ENCODE assay signal across 11 mouse cellular contexts in genomic region chr12:82374020-82374419, GRCm38 (mm10).
DNase-seq lines count a peak whose midpoint lies in the region; ATAC-seq and TF ChIP-seq lines count a peak whose summit lies in the region.
"Had no signal": no experiment of that assay in that cellular context is flagged by ENCODE, and none has a peak within 500 bp of the region (broad histone marks: within the 10 kb centered on the region; RNA-seq: fewer than 3 reads in every experiment).

No protein-coding gene starts in this region.

- H3K27me3 ChIP-seq in heart, embryonic 14.5 days (ENCODE audit: control insufficient read depth, insufficient read depth, low read length), result no peaks in the 10 kb centered on the region
- H3K27me3 ChIP-seq in lung, embryonic 15.5 days, result no peaks in the 10 kb centered on the region
- H3K27me3 ChIP-seq in embryonic facial prominence, embryonic 15.5 days, result no peaks in the 10 kb centered on the region
- no peaks in the 10 kb centered on the region for H3K27me3 ChIP-seq in limb, embryonic 14.5 days (ENCODE audit: control insufficient read depth, insufficient read depth, low read length)

- H3K4me2 ChIP-seq in heart, embryonic 14.5 days (ENCODE audit: low read length), result no peak overlapping the region
- H3K4me2 ChIP-seq in lung, embryonic 15.5 days, result no peak overlapping the region
- H3K4me2 ChIP-seq in embryonic facial prominence, embryonic 15.5 days (replicated peaks), result no peak overlapping the region
- H3K4me2 ChIP-seq in limb, embryonic 14.5 days (replicated peaks; ENCODE audit: low read depth, low read length, severe bottlenecking), result no peak overlapping the region

- H3K27ac ChIP-seq in heart, embryonic 14.5 days (replicated peaks in 1 of 2; ENCODE audit: control insufficient read depth in 1 of 2, insufficient read depth in 1 of 2, low read depth in 2 of 2, low read length in 2 of 2), result peak overlapping the region; percentile 74 to 76
- H3K27ac ChIP-seq in lung, embryonic 15.5 days, result peak overlapping the region; percentile 45
- peak overlapping the region; percentile 24; the same call in 1 of the 2 replicates for H3K27ac ChIP-seq in embryonic facial prominence, embryonic 15.5 days (replicated peaks)
- peak overlapping the region; percentile 80 for H3K27ac ChIP-seq in limb, embryonic 14.5 days (replicated peaks; ENCODE audit: low read depth, low read length)

- no peak overlapping the region for H3K9ac ChIP-seq in heart, embryonic 14.5 days (ENCODE audit: low read length)
- H3K9ac ChIP-seq in lung, embryonic 15.5 days, result no peak overlapping the region
- no peak overlapping the region for H3K9ac ChIP-seq in embryonic facial prominence, embryonic 15.5 days
- H3K9ac ChIP-seq in limb, embryonic 14.5 days (ENCODE audit: low read depth, low read length, severe bottlenecking), result no peak overlapping the region

- H3K4me3 ChIP-seq in heart, embryonic 14.5 days (ENCODE audit: control insufficient read depth in 1 of 2, insufficient read depth in 1 of 2, low read depth in 1 of 2, low read length in 2 of 2), result no peak overlapping the region
- no peak overlapping the region for H3K4me3 ChIP-seq in lung, embryonic 15.5 days
- H3K4me3 ChIP-seq in embryonic facial prominence, embryonic 15.5 days (replicated peaks), result no peak overlapping the region
- H3K4me3 ChIP-seq in limb, embryonic 14.5 days (replicated peaks; ENCODE audit: low read length), result no peak overlapping the region

- no peak for TF ChIP-seq POLR2A in limb, embryonic 14.5 days (IDR thresholded peaks at IDR 0.05; ENCODE audit: borderline replicate concordance, extremely low read depth, insufficient read depth, insufficient read length)

- ATAC-seq in heart, embryonic 14.5 days (ENCODE audit: insufficient number of reproducible peaks, insufficient read depth, low FRiP score, low read depth), result no peak
- peak; percentile 57; the same call in 1 of the 2 replicates for ATAC-seq in lung, embryonic 15.5 days (ENCODE audit: borderline replicate concordance, extremely low read depth, low FRiP score, low TSS enrichment)
- no peak for ATAC-seq in embryonic facial prominence, embryonic 15.5 days (ENCODE audit: insufficient number of reproducible peaks, low FRiP score, low TSS enrichment, low read depth)
- ATAC-seq in limb, embryonic 14.5 days (ENCODE audit: low FRiP score, low read depth), result no peak; the same call in 1 of the 2 replicates

- no peak for DNase-seq in heart, postnatal 25 days (ENCODE audit: low spot score)
- DNase-seq in lung, postnatal 10 days, result no peak
- peak; percentile 38 for DNase-seq in limb, embryonic 14.5 days (ENCODE audit: low spot score)
- DNase-seq in right cerebral cortex, adult 2 months (ENCODE audit: low spot score in 2 of 2), result no peak
- no peak for DNase-seq in spleen, postnatal 14 days (ENCODE audit: low spot score in 2 of 2)
- DNase-seq: adrenal gland, postnatal 10 days; cerebellum, adult 9-10 months; layer of hippocampus, postnatal 36 days had no signal

- intact Hi-C loops in heart, postnatal 25 days (cut with DNase I), result no loop called here

- H3K9me3 ChIP-seq in heart, embryonic 14.5 days (ENCODE audit: control insufficient read depth, low read length), result no peaks in the 10 kb centered on the region
- H3K9me3 ChIP-seq in lung, embryonic 15.5 days, result no peaks in the 10 kb centered on the region
- H3K9me3 ChIP-seq in embryonic facial prominence, embryonic 15.5 days (replicated peaks), result no peaks in the 10 kb centered on the region
- no peaks in the 10 kb centered on the region for H3K9me3 ChIP-seq in limb, embryonic 14.5 days (ENCODE audit: control insufficient read depth, low read length)

- H3K36me3 ChIP-seq in heart, embryonic 14.5 days (ENCODE audit: control insufficient read depth, insufficient read depth, low read length), result peaks cover 10% of the 10 kb centered on the region; the same call in 1 of the 2 replicates
- no peaks in the 10 kb centered on the region; the same call in 1 of the 2 replicates for H3K36me3 ChIP-seq in lung, embryonic 15.5 days
- H3K36me3 ChIP-seq in embryonic facial prominence, embryonic 15.5 days, result peaks cover 7% of the 10 kb centered on the region; the same call in 1 of the 2 replicates
- no peaks in the 10 kb centered on the region for H3K36me3 ChIP-seq in limb, embryonic 14.5 days (ENCODE audit: control insufficient read depth, insufficient read depth, low read length)

- peaks cover 9 to 18% of the 10 kb centered on the region in 2 experiments for H3K4me1 ChIP-seq in heart, embryonic 14.5 days (ENCODE audit: control insufficient read depth in 2 of 2, insufficient read depth in 2 of 2, low read length in 2 of 2)
- H3K4me1 ChIP-seq in lung, embryonic 15.5 days, result peaks cover 10% of the 10 kb centered on the region
- H3K4me1 ChIP-seq in embryonic facial prominence, embryonic 15.5 days, result peaks cover 12% of the 10 kb centered on the region; the same call in 1 of the 2 replicates
- peaks cover 9% of the 10 kb centered on the region; the same call in 1 of the 2 replicates for H3K4me1 ChIP-seq in limb, embryonic 14.5 days (ENCODE audit: control insufficient read depth, insufficient read depth, low read length)

Comparison
In these comparisons a context has a peak if more than half of its experiments do, and no peak if none do; other contexts are left out.
1. H3K27ac ChIP-seq: peak in every context shown above with its lines; median percentile 80 in limb, embryonic 14.5 days; 75 in heart, embryonic 14.5 days; 45 in lung, embryonic 15.5 days; 24 in embryonic facial prominence, embryonic 15.5 days.